Mouse (Mus musculus) lung, adult 18-20 months (tissue): ENCODE measurements around the gene Bmf.
A peak's percentile ranks its signal among the peaks of the same experiment; 100 is the strongest.

ENCODE experiments used
- DNase-seq, 2 experiments: peaks; one replicate each; pipeline ENCODE4 v3.0.0; 2022; ENCODE audit warnings: mixed read lengths in 2 of 2

Gene Bmf

GRCm38 (mm10) chr2:118549507-118550473 lies at the start of gene Bmf:
Gene Bmf (minus strand): TSS chr2:118549687.
- DNase-seq: peak; percentile 100

- no peak for DNase-seq
Observed at GRCm38 (mm10) chr2:118599087-118599486, 49.6 kb upstream of the Bmf start.

DNA sequence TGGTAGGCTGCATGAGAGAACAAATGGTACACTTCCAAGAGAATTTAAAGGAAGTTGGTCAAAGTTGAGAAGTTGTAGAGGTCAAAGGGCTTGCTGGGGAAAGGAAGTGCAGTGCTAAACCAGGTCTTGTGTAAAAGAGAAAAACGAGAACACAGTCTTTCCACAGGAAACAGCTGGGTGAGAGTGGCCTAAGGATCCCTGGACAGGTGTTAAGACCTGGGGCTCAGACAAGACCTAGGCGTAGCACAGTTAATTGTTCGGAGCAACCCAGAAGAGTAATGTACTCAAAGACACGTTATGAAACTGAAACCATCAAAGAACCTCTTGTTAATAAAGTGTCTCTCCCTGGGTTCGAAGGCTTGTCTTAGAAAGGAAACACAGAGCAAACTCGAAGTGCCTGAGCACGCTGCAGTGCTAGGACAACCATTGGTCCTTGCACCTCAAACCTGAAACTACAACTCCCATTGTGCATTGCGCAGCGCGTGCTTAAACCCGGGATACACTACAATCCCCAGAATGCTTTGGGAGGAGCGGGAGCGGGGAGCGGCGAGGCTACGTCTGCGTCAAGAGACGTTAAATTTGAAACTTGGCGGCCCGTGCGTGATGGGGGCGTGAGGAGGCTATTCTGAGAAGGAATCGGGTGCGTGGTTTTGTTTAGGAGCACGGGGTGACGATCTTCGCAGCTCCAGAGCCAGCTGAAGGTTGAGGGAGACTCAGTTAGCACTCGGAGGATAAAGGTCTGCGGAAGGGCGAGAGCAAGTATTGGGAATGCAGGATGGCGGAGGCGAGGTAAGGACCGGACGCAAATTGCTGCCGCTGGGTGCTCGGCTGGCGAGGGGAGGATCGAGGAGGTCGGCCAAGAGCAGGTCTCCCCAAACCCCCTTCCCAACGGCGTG lies 48.4 kb upstream of the Bmf start, which contains the start of gene Bub1b:
Bub1b (plus strand) TSS at position 539 of the 896 bp plus-strand sequence.
- DNase-seq: peak; percentile 92 to 94

GRCm38 (mm10) chr2:118591083-118591482 lies 41.6 kb upstream of the Bmf start:
- no peak for DNase-seq

GRCm38 (mm10) chr2:118587686-118588085 lies 38.2 kb upstream of the Bmf start:
- DNase-seq: no peak

GRCm38 (mm10) chr2:118586013-118586412 lies 36.5 kb upstream of the Bmf start:
- DNase-seq: peak; percentile 80 to 86

DNA sequence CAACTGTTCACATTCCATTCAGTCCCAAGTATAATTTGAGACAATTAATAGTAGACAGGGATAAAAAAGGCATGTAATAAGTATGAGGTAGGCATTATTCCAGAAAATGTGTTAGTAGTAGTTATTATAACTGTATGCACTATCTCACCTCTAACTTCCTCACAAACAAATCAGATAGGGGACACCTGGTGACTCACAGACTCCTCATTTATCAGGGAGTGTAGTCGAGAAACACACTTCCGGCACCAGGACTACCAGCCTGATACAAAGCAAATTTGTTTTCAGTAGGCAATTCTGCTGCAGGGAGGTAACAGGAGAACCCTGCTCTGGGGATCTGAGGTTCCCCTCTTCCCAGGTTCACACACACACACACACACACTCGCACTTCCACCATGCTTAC lies 23.6 kb upstream of the Bmf start:
- no peak for DNase-seq

DNA sequence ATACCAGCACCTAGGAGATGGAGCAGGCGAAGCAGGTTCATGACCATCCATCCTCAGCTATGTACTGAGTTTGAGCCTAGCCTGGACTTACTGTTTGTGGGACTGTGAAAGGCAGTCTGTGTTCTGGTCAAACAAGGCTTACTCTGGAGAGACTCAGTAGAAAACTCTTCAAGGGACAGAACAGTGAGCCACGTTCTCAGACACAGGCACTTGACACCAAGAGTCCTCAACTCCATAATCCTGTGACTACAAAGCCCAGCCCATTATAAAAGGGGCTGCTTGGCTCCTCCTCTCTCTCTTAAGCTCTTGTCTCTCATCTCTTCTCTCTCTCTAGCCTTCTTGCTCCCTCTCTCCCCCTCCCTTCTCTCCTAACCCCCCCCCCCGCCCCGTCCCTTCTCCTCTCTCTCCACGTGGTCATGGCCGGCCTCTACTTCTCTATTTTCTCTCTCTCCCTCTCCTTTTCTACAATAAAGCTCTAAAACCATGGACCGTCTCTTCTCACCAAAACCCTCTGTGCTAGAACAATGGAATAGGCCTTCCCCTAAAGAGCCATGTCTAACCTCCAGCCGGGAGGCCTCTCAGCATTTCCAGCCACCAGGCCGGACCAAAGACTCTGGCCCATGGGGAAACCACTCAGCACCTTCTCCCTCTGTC lies 22.8 kb upstream of the Bmf start:
- peak; percentile 23 to 42 for DNase-seq

DNA sequence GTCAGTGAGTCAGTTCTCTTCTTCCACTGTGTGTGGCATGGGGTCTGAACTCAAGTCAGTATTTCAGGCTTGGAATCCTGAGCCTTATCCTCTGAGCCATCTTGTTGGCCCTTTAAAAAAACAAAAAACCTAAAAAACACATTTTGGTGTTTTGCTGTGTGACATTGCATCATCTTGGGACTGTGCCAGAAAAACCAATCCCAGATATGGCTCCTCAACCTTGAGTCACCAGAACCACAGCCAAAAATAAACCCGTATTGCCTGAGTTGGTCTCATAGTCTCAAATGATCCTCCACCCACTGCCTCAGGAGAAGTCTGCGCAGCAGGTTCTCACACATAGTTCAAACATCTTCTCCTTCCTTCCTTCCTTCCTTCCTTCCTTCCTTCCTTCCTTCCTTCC lies 21.5 kb upstream of the Bmf start:
- no peak for DNase-seq

DNA sequence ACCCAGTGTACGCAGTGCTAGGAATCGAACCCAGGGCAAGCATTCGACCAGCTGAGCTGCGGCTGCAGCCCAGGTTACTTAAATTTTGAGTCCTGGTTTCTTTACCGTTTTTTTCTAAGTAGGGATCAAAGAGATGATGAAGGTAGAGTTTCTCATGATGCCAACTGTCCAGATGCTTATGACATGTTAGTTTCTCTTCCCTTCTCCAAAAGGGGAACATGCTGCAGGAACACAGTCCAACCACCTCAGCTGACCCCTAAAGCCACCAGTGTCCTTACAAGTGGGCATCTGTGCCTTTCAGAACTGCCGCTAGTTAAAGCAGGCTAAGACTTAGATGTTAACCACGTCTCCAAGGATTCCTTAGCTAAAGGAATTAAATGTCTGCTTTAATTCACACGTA lies 17.7 kb upstream of the Bmf start:
- peak in 1 of 2 experiments; percentile 11 for DNase-seq

DNA sequence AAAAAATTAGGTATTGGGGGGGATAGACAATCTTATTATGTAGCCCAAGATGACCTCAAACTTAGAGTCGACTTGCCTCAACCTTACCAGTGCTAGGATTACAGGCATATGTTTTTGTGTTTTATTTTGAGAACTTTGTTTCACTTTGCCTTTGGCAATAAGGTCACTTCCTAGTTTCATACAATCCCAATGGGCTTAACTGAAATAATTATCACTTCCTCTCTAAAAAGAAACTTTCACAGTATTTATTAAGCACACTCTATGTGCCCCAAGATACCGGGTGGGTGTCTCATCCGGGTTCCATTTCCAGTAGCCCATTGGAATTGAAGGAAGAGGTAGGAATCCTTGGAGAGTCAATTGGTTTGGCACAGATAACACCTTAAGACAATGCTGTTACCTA lies 12.9 kb upstream of the Bmf start:
- no peak for DNase-seq

DNA sequence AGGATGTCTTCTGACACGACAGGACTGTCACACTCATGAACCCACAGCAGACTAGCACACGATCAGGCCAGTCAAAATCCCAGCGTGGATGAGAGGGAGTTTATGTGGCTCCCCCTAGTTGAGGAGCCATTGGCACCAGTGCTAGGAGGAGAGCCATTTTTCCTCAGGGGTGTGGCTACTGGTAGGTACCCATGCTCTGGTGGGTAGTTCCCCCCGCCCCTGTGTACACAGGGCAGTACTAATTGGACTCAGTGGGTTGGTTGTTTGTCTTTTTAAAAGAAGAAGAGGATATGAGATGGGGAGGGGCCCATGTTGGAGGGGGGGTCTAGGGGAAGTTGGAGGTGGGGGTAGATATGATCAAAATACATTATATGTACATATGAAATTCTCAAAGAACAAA lies 12.5 kb upstream of the Bmf start:
- no peak for DNase-seq

GRCm38 (mm10) chr2:118558426-118558825 lies 8.9 kb upstream of the Bmf start:
- no peak for DNase-seq

GRCm38 (mm10) chr2:118554356-118554990 lies 5.0 kb upstream of the Bmf start:
- peak; percentile 69 to 77 for DNase-seq

DNA sequence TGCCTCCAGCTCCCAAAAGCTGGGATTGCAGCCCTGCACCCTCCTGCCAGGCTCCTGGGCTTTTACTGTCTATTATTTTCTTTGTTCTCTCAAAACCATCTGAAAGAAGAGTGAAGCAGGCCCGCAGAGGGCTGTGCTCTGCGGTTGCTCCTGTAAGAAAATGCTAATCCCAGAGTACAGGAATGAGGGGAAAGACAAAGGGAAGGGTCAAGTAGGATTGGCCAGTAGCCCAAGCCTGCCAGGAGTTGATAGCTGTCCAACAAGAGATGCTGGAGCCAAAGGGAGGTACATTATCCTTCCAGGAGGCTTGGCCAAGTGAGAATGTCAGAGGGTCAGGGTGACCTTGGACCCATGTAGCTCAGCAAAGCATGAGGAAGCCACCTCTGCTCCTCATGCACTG lies 2.1 kb upstream of the Bmf start:
- no peak for DNase-seq

DNA sequence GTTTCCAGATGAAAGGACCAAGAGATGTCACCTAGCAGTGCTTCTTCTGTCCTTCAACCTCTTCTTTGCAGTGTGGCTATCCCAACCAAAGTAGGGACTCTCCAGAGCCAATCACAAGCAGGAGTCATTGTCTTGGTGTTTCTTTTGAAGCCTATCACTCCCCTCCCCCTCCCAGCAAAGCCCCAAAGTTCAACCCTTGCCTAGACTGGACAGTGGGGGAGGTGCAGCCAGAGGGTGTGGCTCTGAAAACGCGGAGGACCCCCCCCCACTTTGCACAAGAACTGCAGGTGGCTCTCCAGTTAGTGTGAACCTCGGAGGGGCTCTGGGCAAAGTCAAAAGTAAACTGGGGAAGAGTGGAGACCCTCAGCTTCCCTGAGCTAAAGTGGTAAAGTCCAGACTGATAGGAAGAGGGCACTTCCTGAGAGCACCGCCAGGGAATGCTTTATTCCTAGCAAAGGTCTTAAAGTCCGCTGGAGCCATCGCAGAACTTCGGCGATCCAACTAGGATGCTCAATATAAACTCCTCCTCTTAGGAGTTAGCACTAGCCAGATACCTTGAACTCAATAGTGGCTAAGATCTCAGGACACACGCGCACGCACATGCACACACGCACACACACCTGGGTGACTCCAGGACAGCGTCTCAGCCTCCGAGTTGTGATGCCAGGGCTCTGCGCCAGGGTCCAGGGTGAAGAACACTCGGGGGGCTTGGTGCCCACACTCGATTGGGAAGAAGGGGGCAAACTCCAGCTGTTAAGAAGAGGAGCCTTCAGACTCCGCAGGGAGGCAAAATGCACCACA lies 866 bp downstream of the Bmf start:
- DNase-seq: no peak

GRCm38 (mm10) chr2:118547541-118548016 lies 1.9 kb downstream of the Bmf start:
- DNase-seq: peak; percentile 89 to 94

DNA sequence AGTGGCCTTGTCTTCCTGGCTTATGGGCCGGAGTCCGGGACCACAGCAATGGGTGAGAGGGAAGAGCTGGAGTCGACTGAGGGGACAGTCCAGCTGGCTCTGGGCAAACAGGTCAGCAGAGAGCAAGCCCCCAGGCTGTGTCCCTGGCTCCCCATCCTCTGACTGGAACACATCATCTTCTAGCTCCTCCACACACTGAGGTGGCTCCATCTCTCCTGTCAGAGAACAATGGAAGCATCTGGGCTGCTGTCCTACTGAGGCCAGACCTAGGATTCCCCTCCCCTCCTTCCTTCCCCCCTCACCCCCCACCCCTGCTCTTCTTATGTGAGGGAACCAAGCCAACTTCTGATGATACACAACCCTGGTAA lies 2.7 kb downstream of the Bmf start:
- DNase-seq: no peak

DNA sequence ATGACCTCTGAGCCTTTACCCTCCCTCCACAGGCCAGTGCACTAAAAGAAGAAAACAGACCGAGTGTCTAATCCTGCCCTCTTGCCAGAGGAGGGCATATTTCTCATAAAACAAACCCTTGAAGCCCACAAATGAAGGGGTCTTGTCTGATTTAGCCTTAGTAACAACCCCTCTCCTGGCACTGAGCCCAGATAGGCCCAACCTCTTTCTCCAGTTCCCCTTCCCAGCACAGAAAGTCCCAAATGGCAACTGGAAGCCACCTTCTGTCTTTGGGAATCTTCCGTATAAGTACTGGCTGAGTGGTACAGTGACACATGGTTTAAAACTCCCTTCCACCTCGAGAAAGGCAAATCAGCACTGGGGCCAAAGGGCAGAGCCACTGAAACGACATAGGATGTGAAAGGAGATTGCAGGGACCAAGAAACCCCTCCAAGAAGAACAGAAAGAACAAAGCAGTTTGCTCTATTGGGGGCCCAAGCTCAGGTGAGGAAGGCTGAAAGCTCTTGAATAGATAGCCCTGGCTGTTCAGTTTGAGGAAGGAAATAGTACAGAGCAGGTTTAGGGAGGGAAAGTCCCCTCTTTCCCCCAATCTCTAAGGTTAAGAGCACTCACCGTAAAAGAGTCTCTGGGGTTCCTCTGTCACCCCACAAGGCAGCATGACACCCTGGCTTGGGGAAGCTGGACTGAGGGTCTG lies 3.2 kb downstream of the Bmf start:
- DNase-seq: no peak

DNA sequence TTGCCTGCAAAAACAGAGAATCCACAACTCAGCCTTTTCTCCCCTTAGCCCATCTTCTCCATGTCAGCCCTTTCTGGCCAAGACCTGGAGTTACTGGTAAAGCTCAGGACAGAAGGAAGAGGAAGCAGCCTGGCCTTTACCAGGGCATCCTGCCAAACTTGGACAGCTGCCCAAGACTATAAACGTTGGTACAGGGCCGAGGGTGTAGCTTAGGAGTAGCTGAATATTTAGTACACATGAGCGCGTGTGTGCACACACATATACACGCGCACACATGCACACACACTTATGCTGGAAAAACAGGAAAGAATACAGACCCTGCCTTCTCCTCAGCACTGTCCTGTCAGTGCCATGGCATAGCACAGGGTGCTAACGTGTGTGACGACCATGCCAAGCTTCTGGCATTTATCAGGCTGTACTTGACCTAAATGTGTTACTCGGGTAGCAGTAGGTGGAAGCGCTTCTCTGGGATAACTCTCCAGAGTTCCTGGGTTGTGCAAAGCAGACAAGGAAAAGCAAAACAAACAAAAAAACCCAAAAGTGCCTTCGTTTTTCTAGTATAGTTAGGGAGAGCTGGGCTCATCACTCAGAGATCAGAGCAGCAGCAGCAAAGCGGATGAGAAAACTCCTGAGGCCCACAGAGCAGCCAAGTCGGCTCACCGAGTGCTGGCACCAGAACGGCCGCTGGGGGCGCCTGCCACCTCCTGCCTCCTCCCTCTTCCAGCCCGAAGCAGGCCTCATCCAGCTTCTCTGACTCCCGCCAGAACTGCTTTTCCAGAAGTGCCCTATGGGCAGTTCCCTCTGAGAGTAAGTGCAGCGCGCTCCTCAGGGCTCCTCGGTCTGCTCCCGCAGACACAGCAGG lies 4.0 kb downstream of the Bmf start:
- peak; percentile 89 to 92 for DNase-seq
